Mouse (Mus musculus) CH12F3 (cell line): ENCODE results near the gene Kif16b.

Experiments
- in situ Hi-C: fragments of 300-500 bp; cut with MboI; formaldehyde crosslinking; loops from 2 replicates; pipeline ENCODE4 v1.14.3; 2020; ENCODE audit warnings: low sequenced_read_pairs

The Kif16b gene

DNA sequence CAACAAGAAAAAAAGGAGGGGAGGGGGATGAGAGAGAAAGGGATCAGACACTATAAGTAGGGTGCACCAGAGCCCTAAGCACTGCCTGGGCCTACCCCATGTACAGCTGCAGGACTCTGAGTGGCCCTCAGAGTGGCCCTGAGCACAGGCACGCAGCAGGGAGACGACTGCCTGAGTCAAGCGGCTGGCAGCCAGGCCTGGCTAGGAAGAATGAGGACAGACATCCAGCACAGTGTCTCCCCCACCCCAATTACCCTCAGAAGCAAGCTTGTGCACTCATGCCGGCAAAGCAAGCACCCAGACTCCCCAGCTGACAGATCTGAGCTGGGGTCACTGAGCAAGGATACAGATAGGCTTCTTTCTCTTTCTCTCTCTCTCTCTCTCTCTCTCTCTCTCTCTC is 25.4 kb downstream of the Kif16b start:
- in situ Hi-C loops = no loop called here

DNA sequence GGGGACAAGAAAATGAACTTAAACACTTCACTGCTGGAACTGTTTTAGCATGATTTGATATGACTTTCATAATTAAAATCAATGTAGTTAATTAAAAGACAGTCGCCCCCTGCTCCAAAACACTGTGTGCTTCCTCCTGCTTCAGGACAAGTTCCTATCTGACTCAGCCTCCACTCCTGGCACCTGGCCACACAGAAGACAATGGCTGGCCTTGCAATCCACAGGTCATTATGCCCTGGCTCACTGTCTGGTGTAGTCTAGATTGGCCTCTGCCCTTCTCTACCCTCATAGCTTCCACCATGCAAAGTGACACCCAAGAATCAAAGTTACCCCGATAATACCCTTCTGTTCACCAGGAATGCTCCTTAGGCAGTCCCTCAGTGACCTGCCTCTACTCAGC is 26.8 kb downstream of the Kif16b start:
- in situ Hi-C loops = loop anchor here (25.0 kb wide), 1 partner anchor 213 kb away; the partner anchor contains the start of gene Otor

DNA sequence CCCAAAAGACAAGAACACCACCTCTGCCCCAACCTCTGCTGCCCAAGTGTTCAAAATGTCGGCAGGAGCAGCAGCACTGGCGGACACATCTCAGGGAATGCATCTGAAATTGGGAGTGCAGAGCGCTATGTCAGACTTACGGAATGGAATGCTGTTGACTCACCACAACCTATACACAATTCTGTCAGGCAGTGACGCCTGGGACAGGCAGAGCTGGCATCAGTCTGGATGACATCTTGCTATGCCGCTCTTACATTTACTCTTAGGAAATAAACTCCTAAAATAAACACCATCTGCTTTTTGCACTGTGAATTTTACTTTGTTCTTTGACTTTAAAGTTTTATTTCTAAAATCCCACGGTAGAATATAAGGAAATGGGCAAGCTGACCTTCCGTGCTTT is 31.3 kb downstream of the Kif16b start:
- in situ Hi-C loops = loop anchor here (25.0 kb wide), 1 partner anchor 217 kb away; the partner anchor contains the start of gene Otor

DNA sequence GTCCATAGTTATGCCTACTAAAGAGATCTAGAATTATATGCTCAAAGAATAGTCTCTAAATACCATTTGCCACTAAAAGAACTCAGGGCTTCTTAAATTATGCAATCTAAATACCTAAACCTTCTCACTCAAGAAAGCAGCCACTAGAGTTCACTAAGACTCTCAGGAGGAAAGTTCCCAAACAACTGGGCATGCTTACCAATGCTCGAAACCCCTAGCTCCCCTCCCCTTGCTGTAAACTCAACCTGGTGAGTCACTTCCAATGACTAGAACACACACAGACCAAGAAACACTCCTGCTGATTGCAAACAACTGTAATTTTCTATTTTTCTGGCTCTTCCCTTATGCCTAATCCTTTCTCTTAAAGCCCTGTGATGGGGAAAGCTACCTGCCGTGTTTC is 33.9 kb downstream of the Kif16b start:
- in situ Hi-C loops = loop anchor here (25.0 kb wide), 1 partner anchor 220 kb away; the partner anchor contains the start of gene Otor

DNA sequence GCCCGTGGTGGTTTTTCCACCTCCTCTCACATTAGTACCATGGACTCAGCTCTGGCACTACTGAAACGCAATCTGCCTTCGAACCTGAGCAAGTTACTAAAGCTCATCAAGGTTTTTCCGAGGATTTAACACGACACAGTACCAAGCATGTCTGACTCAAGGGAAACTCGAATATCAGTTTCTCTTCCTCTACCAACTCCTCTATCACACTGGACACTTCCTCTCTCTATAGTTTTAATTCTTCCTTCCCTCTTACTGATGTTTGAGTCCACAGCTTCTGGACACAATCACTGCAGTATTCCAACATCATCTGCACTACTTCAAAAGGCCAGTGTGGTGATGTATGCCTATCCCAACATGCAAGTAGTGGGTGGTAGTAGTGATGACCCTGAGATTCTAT is 40.3 kb downstream of the Kif16b start:
- in situ Hi-C loops = loop anchor here (25.0 kb wide), 1 partner anchor 226 kb away; the partner anchor contains the start of gene Otor

DNA sequence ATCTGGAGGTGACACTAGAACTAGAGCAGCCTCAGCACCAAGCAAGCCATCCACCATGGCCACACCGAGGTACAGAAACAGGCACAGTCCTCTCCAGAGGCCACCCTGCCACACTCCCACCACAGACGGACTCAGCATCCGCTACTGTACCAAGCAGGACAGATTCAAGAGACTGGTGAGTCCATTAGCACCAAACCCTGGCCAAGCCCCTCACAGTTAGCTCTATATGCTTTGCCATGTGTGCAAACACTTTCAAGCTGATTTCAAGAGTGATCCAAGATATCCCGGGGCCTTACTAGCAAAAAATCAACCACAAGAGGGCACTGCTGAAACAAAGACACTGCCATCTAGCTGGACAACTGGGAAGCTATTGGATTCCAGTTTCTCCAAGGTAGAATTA is 41.9 kb downstream of the Kif16b start:
- in situ Hi-C loops = loop anchor here (25.0 kb wide), 1 partner anchor 228 kb away; the partner anchor contains the start of gene Otor

DNA sequence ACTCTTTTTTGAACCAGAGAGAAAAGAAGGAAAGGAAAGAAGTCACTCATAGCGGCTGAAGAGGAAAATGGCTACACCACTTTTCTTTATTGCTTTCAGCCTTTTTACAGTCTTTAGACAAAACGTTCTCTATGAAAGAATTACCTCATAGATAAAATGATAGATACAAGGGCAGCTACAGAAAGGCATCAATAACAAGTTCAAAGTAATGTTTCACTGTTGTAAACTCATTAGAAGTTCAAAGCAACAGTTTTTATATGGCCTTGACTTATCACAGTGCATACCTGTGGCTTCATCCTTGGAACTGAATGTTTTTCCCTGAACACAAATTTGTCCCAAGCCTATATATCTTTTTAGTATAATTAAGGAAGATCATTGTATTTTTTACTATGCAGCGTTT is 62.6 kb downstream of the Kif16b start:
- in situ Hi-C loops = no loop called here

DNA sequence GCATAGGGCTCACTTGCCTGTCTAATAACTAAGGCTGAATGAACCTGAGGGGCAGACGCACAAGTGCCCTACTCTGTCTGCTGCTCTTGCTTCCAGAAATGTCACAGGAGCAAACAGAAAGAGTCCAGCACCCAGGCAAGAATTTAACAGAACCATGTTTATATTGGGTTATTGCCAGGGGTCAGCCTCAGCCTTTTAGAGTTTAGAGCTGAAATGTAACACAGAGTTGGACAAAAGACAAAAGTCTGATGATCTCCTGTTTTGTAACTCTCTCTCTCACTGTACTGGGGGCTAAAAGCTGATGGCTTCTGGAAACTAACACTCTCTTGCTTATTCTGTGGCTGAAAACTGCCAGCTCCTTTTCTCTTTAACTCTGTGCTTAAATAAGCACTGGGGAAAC is 63.2 kb downstream of the Kif16b start:
- in situ Hi-C loops = no loop called here

DNA sequence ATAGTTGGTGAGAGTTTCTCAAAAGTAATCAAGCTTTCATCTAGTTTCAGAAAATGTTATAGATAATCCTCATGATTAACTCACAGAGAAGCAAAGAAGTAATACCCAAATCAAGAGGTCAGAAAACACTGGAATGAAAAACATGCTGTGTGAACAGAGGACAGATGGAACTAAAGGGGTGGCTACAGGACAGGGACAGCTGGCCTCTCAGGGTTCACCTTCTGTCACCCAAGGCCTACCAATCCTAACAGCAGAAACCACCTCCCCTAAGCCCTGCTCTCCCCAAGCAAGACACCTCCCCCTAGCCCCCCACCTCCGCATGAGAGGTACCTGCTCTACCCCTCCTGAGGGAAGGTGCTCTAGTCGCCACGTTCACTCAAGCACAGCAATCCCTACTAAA is 66.6 kb downstream of the Kif16b start:
- in situ Hi-C loops = no loop called here

DNA sequence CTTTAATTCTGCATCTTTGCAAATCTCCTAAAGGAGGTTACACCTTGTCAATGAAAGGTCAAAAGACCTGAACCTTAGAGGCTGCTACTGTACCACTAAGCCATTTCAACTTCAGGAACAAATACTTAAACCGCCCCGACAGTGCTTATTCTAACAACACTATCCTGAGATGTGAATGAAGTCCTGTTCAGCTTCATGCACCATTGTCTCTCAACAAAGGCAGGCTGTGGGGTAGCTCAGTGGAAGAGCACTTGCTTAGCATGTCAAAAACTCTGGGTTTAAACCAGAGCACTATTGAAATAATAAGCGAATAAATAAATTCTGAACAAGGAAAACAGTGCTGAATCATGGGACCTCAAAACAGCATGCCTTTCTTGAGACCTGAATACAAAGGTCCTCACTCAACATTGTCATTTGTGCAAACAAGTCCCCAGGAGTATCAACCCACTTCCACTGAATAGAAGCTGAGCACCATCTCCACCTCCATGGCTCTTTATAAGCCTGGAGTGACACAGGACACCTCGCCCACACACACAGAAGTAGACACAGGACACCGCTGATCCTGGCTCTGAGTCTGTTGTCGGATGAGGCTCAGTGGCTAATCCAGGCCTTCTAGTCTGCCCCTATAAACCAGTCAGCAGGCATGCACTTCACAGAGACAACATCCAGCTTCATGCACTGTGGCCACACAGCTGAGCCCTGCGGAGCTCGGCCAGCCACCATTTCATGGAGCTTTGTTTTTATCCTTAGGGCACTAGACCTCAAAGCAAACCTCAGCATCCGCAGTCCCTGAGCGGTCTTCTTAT is 68.5 kb downstream of the Kif16b start:
- in situ Hi-C loops = no loop called here

DNA sequence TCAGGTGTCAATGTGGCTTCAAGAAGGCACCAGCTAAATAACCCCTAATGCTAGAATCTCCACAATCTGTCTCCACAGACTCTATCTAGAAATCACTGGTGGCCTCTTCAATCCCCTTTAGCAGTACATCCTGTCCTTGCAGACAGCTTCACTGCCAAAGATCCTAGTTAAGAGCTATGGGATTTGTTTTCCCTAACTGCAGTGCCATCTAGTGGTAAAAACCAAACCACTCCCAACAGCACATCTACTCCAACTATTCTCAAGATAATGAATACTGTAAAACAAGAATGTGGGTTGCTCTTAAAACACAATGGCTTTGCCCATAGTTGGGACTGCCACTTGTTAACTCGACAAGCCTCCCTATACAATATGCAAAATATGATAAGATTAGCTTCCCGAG is 88.3 kb downstream of the Kif16b start:
- in situ Hi-C loops = no loop called here

DNA sequence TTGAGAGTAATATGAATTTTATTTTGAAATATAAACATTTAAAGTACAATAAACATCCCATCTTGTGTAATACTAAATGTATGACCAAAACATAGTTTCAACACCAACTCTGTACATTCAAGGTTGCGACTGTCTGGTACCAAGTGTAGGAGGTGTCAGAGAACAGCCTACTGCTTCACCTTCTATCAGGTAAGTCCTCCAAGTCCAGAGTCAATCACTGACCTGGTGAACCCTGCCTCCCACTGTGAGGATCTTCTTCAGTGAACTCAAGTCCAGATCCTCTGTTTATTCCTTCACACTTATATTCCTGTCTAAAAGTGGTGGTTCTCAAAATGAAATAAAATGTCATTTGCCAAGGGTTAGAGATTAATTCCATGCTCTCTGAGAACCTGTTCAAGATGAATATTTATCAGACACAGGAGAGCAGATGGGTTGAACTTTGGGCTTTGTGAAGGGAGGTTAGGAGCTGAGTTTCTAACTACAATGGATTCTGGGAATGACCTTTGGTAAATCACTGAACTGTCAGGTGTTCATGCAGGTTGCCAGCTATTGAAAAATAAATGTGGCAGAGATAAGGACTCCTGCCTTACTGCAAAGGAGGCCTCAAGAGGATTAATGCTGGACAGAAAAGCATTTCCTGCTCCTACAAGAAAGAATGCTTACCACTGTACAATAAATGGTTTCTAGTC is 97.4 kb downstream of the Kif16b start:
- in situ Hi-C loops = no loop called here

DNA sequence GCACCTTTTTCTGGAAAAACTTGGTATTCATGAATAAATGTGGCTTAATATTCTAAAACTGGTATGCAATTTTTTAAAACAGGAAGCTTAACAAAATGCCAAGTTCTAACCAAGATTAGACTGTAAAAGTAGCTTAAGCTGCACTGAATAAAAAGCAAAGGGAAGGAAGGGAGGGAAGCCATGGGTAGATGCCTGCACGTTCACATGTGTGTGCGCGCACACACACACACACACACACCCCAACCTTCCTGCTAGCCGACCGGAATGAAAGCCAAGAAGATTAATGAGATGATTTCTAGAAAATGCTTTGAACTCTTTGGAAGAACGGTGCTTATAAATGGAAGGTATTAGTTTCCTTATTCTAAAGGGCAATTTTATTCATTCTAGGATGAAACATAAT is 104.0 kb downstream of the Kif16b start:
- in situ Hi-C loops = no loop called here

DNA sequence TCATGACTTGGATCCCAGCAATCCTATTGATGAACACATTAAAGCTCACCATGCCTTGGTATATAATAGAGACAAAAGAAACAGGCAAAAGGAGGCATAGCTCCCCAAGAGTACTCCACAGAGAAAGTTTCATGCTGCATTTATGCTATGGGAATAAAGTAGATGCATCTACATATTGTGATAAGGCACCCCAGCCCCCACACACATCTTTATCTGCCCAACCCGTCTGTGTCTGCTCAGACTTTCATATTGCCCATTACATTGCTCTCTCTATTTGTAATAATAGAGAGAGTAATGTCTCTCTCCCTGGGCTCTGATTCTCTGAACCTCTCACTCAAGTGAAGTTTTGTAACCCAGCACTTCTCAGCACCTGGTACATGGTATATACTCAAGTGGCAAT is 126.0 kb downstream of the Kif16b start:
- in situ Hi-C loops = no loop called here

DNA sequence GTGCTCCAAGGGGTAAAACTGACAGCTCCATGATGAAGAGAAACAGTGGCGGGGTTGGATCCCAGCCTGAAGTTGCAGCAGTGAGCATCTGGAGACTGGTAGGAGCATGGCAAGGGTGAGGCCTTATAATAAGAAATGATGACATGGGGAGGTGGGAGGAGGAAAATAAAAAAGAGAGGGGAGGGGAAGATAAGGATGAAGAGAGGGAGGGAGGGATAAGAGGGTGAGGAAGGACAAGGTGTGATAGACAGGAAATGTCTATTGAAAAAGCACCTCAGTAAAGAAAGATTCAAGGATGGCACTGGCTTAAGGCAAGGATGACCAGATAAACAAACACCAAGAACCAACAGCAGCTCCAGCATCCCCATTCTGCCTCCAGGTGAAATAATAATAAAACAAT is 126.6 kb downstream of the Kif16b start:
- in situ Hi-C loops = no loop called here

DNA sequence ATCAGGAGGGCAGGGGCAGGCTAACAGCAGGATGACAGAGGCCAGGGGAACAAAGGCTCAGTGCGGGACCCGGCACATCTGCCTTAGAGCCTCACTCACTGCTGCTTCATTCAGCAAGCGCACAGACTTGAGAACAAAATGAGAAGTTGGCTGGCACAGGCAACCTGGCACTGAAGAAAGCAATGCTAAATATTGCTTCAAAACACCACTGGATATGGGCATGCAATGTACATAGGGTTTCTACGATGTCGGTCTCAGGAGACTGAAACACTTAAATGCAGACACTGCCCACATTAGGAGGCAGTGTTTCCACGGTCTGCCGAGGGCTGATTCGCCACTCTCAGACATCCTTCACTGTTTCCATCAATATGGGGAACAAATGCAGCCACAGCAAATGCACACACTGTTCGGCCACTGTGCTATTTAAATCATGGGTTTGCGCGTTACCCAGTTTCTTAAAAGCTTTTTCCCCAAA is 131.6 kb downstream of the Kif16b start:
- in situ Hi-C loops = no loop called here

DNA sequence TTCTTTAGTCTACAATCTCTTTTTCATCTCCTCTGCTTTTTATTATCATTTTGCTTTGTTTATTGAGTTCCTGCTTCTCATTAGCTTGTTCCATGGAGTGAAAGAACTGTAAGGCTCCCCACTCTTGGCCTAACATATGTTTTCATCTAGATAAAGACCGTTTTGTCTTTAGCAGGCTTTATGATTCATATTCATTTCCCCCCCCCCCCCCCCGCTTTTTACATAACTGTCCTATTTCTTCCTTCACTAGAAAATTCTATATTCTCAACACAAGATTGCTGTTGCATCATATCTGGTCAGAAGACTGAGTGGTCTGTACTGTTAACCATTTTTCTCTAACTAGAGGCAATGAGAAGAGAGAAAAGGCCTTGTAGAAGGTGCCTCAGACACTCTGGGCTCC is 137.1 kb downstream of the Kif16b start:
- in situ Hi-C loops = no loop called here

DNA sequence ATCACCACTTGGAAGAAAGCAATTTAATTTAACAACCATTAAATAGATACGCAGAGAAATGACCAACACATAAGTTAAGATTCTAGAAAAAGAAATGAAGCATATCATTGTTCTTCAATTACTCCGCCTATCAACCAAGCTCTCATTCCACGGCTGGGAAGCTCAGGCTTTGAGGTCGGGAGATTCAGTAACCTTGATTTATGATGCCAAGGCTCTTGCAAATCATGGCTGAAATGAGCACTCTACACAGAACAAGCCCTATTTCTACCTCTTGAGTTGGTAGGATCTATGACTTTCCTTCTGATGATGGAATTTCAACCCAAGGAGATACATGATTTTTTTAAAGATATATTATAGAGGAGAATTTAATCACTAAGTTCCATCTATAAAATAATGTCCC is 140.5 kb downstream of the Kif16b start:
- in situ Hi-C loops = no loop called here

DNA sequence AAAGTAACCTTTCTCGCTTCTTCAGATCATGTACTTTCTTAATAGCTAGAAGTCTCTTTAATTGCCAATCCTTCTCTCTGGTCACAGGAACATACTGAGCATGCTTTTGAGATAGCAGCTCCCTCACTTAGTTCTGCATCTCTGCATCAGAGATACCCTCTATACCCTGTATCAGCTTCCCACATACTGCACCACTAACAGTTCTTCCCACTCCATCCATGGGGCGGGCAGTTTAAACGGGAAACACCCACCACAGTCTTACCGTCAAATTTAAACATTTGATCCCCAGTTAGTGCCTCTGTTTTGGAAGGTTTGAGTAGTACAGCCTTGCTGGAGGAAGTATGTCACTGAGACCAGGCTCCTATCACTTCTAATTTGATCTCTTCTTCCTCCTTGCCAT is 142.1 kb downstream of the Kif16b start:
- in situ Hi-C loops = no loop called here

DNA sequence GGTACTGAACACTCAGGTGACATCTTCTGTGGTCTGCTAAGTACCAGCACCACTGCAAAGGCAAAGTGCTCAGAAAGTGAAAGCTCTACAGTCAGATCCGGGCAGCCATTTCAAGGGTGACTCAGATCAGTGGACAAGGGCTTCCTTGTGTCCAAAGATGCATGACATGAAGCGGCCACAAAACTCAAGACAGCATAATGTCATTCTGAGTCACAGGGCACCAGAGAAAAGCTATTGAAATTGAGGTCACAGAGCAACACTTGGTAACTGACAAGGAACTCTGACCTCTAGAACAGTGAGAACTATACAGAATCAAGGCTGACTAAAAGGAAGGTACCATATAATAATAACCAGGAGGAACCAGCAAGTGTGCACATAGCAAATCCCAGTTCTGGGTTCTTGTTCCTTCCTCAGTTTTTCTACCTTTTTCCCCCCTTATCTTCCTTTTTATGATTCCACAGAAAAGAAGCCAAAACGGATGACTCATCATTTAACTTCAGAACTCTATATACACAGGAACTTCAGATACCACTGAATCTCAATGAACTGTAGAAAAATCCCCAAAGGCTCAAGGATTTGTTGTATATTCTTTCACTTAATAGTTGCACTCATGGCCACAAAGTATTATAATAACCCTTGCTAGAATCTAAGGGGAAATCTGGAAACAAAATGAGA is 143.1 kb downstream of the Kif16b start:
- in situ Hi-C loops = no loop called here

DNA sequence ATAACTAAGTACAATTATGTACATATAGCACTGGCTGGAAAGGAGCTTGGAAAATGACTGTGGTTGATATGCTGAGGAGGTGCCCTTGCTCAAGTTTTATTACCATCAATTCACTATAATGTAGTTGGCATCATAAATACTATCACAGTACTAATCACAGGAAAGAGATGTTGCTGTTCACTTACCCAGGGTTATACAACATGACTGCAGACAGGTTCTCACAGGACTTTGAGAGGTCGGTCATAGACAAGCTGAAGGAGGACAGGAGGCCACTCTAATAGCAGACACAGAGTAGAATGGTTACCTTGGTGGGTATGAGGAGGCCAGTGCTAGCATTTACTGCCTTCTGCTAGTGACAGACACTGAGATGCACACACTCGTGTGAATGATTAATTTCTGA is 162.0 kb downstream of the Kif16b start:
- in situ Hi-C loops = no loop called here
